Mouse (Mus musculus) heart, postnatal 4 days (tissue): ENCODE data around the gene Grasp. TPM values are rescaled to one million over a fixed set of nuclear protein-coding genes. Genes with fewer than 3 reads are reported as not detected.

Source experiments
- DNase-seq: peaks from one replicate; pipeline ENCODE4 v3.0.0; 2021
- microRNA-seq, 2 experiments: library from miRNA; unstranded; fragments of <30 nt; microRNA quantifications; one replicate each; pipeline ENCODE4 v1.2.0; 2021 to 2022
- total RNA-seq, 2 experiments: library from RNA; stranded (reverse); gene quantifications; 2 replicates each; pipeline ENCODE4 v1.2.3; 2021

Gene Grasp
- total RNA-seq, 2 experiments from 2014 or later: 13.9 to 15.1 TPM

GRCm38 (mm10) chr15:101277351-101277899, 53.4 kb downstream of the Grasp start:
- peak; percentile 18 for DNase-seq

- DNase-seq: no peak
Measured at GRCm38 (mm10) chr15:101278589-101278988, 54.6 kb downstream of the Grasp start.

GRCm38 (mm10) chr15:101279430-101279999, 55.5 kb downstream of the Grasp start:
- peak; percentile 46 for DNase-seq

Small RNA genes within 50 kb of the gene (microRNA-seq; reads per million reads assigned to microRNA genes)
- 0 to 0.82 reads per million in 2 experiments for gene Mir6962

Other genes starting within 250 kb of the Grasp start
- under 1 TPM; 0.26 to 0.68 TPM for gene Gm47841, start 176.8 kb upstream of the Grasp start, total RNA-seq
- 1 to 10 TPM; 3.2 to 4.2 TPM for gene Fignl2, start 145.6 kb upstream of the Grasp start, total RNA-seq
- not detected for gene Ankrd33, start 108.4 kb upstream of the Grasp start, total RNA-seq
- 10 to 100 TPM; 20.5 to 21.7 TPM for gene Acvrl1, start 95.7 kb upstream of the Grasp start, total RNA-seq
- 10 to 100 TPM; 20.8 to 21.4 TPM for gene Acvr1b, start 50.1 kb upstream of the Grasp start, total RNA-seq
- gene Nr4a1, start 30.1 kb downstream of the Grasp start, total RNA-seq: 10 to 100 TPM; 48.1 to 49.6 TPM
- gene Atg101, start 60.1 kb downstream of the Grasp start, total RNA-seq: 10 to 100 TPM; 21.7 to 23.3 TPM
- 1 to 10 TPM; 4.3 to 4.6 TPM for gene 6030408B16Rik, start 69.0 kb downstream of the Grasp start, total RNA-seq
- gene Krt80, start 146.0 kb downstream of the Grasp start, total RNA-seq: 10 to 100 TPM; 10.1 to 11.2 TPM
- gene Krt7, start 186.9 kb downstream of the Grasp start, total RNA-seq: 1 to 10 TPM; 9.3 to 10.0 TPM
- gene Krt87, start 214.6 kb downstream of the Grasp start, total RNA-seq: not detected
- not detected for gene Krt88, start 223.6 kb downstream of the Grasp start, total RNA-seq
- not detected for gene Krt81, start 239.6 kb downstream of the Grasp start, total RNA-seq
- gene Krt86, start 249.3 kb downstream of the Grasp start, total RNA-seq: not detected